Mouse (Mus musculus) heart, adult 9 months (tissue): ENCODE measurements at regions not wholly inside any gene's neighbourhood (a gene's known extent, or its start where the extent isn't known, plus 50 kb on each side); places are given as distances from the start of the nearest gene placed in this dataset.

Source experiments
- DNase-seq, 2 experiments: peaks; one replicate each; pipeline ENCODE4 v3.0.0; 2022; ENCODE audit warnings: low spot score in 2 of 2

DNA sequence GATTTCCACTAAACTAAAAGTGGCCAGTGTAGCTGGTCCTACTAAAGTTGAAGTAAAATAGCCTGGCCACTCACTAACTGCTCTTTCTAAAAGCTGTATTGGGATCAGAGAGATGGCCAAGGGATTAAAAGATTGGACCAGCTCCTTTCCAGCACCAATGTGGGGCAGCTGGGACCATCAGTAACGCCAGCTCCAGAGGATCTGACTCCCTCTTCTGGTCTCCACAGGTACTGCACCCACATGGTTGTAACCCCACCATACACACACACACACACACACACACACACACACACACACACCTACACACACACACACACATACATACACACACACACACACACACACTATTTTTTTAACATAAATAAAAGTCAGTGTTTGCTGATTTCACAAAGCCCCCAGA is 122.1 kb upstream of the Topaz1 start:
- no peak for DNase-seq

- DNase-seq, result no peak
These were observed 120.8 kb upstream of the Topaz1 start for GRCm38 (mm10) chr9:122626346-122626745.

- DNase-seq, result no peak
These were observed 117.8 kb upstream of the Topaz1 start for GRCm38 (mm10) chr9:122629171-122629904.

DNA sequence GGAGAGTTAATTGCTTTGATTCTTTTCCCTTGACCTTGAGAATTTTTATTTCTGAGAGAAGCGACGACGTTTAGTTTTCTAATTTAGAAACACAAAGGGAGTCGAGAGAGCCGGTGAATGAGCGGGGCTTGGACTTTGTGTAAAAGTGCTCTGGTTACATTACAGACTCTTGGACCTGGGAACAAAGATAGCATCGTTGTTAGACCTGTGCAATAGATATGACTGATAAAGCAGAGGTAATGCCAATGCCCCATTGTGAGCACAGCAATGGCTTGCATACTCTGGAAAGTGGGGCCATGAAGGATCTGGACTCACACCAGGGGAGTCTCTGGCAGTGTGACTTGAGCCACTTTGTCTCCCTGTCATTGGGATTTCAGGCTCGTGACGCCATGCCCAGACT is 115.4 kb upstream of the Topaz1 start:
- no peak for DNase-seq

DNA sequence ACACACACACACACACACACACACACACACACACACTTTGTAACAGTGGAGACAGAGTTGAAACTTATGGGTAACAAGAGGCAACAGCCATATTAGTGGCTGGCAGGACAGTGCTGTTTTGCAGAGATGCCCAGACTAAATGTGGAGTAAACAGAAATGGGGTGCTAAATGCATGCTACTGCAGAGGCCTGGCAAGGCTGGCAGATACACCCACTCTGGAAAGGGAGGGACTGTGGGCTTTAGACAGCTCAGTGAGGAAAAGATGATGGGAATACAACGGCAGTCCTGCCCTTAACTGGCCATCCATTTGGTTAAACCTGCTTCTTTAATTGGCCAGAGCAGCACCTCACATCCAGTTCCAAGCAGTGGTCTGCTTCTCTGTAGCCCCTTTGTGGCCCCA is 113.7 kb upstream of the Topaz1 start:
- DNase-seq, result no peak

DNA sequence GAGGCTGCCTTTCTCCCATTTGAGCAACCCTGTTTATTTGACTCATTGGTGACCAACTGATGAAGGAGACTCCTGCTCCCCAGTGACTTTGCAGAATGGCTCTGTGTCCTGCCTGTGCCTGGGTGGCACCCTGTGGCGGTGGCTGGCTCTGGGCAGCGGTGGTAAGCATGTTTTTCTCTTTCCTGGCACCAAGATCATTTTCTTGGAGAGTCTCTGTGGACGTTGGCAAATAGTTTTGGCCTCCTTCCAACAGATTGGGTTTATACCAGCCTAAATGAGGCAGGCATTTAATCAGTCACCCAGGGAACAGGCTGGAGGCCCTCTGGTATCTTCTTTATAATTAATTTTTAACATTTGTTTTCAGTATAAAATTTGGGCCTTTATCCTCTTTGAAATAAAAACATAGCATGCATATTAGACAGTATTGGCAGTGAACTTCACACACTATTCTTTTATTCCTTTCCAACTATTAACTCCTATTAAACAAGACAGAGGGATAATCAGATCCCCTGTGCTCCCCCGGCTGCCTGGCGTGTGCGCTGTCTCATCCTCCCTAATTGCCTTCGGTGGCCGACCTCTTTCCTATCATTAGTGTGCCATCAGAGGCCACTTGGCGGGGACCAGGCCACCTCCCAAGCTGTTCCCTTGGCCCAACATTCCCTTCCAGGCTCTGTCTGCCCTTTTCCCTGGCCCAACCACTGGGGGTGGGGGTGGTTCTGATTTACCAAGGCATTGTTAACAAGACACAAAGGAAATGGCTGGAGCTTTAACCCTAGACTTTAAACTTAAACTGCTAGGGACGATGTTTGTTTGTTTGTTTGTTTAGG is 111.8 kb upstream of the Topaz1 start:
- no peak for DNase-seq

- DNase-seq, result peak in 1 of 2 experiments; percentile 8
These were observed 109.6 kb upstream of the Topaz1 start for GRCm38 (mm10) chr9:122637591-122637990.

- DNase-seq, result no peak
These were observed 107.9 kb upstream of the Topaz1 start for GRCm38 (mm10) chr9:122639239-122639638.

DNA sequence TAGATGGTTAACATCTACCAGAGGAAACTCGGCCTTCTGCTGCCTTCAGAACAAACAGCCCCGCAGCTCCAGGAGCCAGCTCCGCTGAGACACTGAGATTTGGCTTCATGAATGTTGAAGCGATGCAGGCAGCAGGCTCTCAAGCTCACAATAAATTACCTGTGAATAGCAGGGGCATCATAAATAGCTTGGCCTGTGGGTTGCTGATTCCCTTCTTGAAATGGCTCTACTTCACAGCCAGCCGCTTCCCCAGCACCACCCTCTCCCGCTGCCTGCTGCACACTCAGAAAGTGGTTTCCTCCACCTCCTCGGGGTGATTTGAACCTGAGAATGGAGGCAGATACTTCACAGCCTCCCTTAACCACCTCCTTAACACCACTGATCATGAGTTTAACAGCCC is 104.2 kb upstream of the Topaz1 start:
- DNase-seq, result no peak

- no peak for DNase-seq
These were observed 101.6 kb upstream of the Topaz1 start for GRCm38 (mm10) chr9:122645569-122645968.

DNA sequence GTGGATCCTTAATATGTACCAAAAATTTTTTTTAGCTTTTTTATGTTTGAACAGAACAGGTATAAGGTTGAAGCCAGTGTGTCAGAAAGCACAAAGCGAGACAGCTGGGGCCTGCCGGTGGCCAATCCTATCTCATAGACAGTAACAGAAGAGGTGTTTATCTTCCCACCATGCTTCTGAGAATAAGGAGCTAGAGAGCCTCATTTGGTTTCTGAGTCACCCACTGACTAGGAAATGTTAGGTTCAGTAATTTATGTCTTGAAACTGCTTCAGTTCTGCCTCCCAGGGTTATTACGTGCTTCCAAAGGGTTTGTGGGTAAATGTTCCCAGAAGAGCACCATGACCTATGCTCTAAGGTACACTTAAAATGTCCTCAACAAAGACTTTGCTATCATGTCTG is 96.3 kb upstream of the Topaz1 start:
- no peak for DNase-seq

- no peak for DNase-seq
These were observed 91.6 kb upstream of the Topaz1 start for GRCm38 (mm10) chr9:122655583-122655982.

GRCm38 (mm10) chr9:122660050-122660449 is 87.1 kb upstream of the Topaz1 start:
- DNase-seq, result no peak

- DNase-seq, result no peak
These were observed 80.0 kb upstream of the Topaz1 start for GRCm38 (mm10) chr9:122666978-122667645.

DNA sequence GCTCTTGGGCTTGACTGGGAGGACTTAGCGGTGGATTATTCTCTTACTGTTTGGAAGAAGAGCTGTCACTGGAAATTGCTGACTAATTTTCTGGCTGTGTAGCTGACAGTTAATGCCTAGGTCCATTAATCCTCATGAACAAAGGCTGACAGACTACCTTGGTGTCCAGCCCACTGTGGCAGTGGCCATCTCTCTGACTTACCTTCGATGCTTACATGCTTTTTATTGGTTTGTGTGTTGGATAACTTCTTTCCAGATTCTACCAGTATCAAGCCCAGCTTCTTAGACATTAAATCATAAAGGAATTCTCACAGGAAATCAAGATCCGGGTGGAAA is 79.5 kb upstream of the Topaz1 start:
- no peak for DNase-seq

- no peak for DNase-seq
These were observed 73.4 kb upstream of the Topaz1 start for GRCm38 (mm10) chr9:122673777-122674176.

GRCm38 (mm10) chr9:122678001-122678696 is 69.0 kb upstream of the Topaz1 start:
- DNase-seq, result no peak

- DNase-seq, result no peak
These were observed 60.0 kb upstream of the Topaz1 start for GRCm38 (mm10) chr9:122687170-122687569.

GRCm38 (mm10) chr9:122691879-122692278 is 55.3 kb upstream of the Topaz1 start:
- no peak for DNase-seq

DNA sequence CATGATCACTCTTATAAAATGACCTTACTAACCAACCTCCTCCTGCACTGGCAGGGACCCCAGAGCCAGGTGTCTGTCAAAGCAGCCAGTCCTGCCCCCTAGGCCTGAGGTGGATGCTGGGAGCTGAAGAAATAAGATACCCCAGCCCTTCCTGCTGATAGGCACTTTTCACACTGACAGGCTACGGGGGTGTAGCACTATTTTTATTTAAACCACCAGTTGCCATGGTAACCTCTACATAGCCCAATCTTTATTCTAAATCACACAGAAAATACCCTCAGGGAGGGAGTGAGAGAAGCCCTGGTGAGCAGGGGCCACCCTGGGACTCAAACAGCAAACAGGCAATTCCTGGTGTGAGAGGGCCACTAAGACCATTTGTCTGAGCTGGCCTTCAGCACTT is 51.4 kb upstream of the Topaz1 start:
- no peak for DNase-seq
